Mouse (Mus musculus): ENCODE results near the gene Slc25a41. TPM values are rescaled to one million over a fixed set of nuclear protein-coding genes. Genes with fewer than 3 reads are reported as not detected.

The Slc25a41 gene
- polyA plus RNA-seq, 1 experiment from 2014 or later: not detected

- no peaks in the 10 kb centered on the region for H3K27me3 ChIP-seq (ENCODE audit: control insufficient read depth, insufficient read depth, low read length)
- peak overlapping the region; percentile 80 for H3K4me2 ChIP-seq (ENCODE audit: low read depth, low read length)
- H3K36me3 ChIP-seq (ENCODE audit: control insufficient read depth, insufficient read depth, low read length): peaks cover 21% of the 10 kb centered on the region
- peak overlapping the region; percentile 73 for H3K9ac ChIP-seq (replicated peaks; ENCODE audit: low read depth, low read length)
- H3K4me1 ChIP-seq (ENCODE audit: control insufficient read depth, insufficient read depth, low read length): 0 out of 2 replicates have a peak, but pooled peaks cover 6% of the 10 kb centered on the region
- no peaks in the 10 kb centered on the region for H3K9me3 ChIP-seq (ENCODE audit: control insufficient read depth, low read length)
- no peak overlapping the region for H3K27ac ChIP-seq (ENCODE audit: low read depth, low read length)
- peak overlapping the region; percentile 85 for H3K4me3 ChIP-seq (ENCODE audit: low read depth, low read length)
- WGBS: 90% methylated on average over 2 of the region's 2 CpGs
- no peak for ATAC-seq (ENCODE audit: low read depth)
These were observed 50.5 kb downstream of the Slc25a41 start for GRCm38 (mm10) chr17:56990966-56991365.

DNA sequence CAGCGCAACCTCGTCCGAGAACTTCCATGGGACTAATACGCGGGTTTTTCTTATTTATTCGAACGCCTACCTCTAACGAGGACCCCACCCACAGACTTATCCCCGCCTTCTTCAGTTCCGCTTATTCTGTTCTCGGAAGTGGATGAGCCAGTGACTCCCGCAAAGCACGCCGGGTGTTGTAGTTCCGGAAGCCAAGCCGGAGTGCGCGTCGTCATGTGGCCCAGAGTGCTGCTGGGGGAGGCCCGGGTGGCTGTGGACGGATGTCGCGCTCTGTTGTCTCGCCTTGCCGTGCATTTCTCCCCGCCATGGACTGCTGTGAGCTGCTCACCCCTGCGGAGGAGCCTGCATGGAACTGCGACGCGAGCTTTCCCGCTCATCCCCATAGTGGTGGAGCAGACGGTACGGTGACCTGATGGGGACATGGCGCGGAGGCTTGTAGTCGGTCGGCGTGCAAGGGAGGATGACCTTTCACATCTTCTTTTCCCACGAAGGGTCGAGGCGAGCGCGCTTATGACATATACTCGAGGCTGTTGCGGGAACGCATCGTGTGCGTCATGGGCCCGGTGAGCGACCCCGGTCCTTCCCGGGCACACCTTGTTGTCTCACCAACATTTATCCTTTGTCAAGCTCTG lies 51.2 kb downstream of the Slc25a41 start, which contains the start of gene Clpp:
Gene Clpp (plus strand): TSS at position 191 of the 632 bp plus-strand sequence.
- H3K4me3 ChIP-seq (ENCODE audit: low read depth, low read length): peak within 1 kb of the TSS; percentile 85
- H3K9ac ChIP-seq (replicated peaks; ENCODE audit: low read depth, low read length): peak within 1 kb of the TSS; percentile 73
- H3K9me3 ChIP-seq (ENCODE audit: control insufficient read depth, low read length): no peaks in the 10 kb centered on the region
- peak within 1 kb of the TSS; percentile 80 for H3K4me2 ChIP-seq (ENCODE audit: low read depth, low read length)
- peak within 1 kb of the TSS; percentile 84 for H3K27ac ChIP-seq (ENCODE audit: low read depth, low read length)
- WGBS: 1% methylated on average over 52 of the region's 52 CpGs
- ATAC-seq (ENCODE audit: low read depth): peak; percentile 97
- 0 out of 2 replicates have a peak, but pooled peaks cover 6% of the 10 kb centered on the region for H3K4me1 ChIP-seq (ENCODE audit: control insufficient read depth, insufficient read depth, low read length)
- no peaks in the 10 kb centered on the region for H3K27me3 ChIP-seq (ENCODE audit: control insufficient read depth, insufficient read depth, low read length)
- H3K36me3 ChIP-seq (ENCODE audit: control insufficient read depth, insufficient read depth, low read length): peaks cover 20% of the 10 kb centered on the region

GRCm38 (mm10) chr17:56989467-56990114 lies 51.9 kb downstream of the Slc25a41 start:
- H3K4me3 ChIP-seq (ENCODE audit: low read depth, low read length): peak overlapping the region; percentile 85
- 4% methylated on average over 25 of the region's 25 CpGs for WGBS
- H3K27me3 ChIP-seq (ENCODE audit: control insufficient read depth, insufficient read depth, low read length): no peaks in the 10 kb centered on the region
- H3K4me1 ChIP-seq (ENCODE audit: control insufficient read depth, insufficient read depth, low read length): 0 out of 2 replicates have a peak, but pooled peaks cover 6% of the 10 kb centered on the region
- H3K9ac ChIP-seq (replicated peaks; ENCODE audit: low read depth, low read length): peak overlapping the region; percentile 73
- H3K36me3 ChIP-seq (ENCODE audit: control insufficient read depth, insufficient read depth, low read length): peaks cover 16% of the 10 kb centered on the region
- peak overlapping the region; percentile 80 for H3K4me2 ChIP-seq (ENCODE audit: low read depth, low read length)
- ATAC-seq (ENCODE audit: low read depth): peak; percentile 95
- H3K9me3 ChIP-seq (ENCODE audit: control insufficient read depth, low read length): no peaks in the 10 kb centered on the region
- H3K27ac ChIP-seq (ENCODE audit: low read depth, low read length): peak overlapping the region; percentile 84

DNA sequence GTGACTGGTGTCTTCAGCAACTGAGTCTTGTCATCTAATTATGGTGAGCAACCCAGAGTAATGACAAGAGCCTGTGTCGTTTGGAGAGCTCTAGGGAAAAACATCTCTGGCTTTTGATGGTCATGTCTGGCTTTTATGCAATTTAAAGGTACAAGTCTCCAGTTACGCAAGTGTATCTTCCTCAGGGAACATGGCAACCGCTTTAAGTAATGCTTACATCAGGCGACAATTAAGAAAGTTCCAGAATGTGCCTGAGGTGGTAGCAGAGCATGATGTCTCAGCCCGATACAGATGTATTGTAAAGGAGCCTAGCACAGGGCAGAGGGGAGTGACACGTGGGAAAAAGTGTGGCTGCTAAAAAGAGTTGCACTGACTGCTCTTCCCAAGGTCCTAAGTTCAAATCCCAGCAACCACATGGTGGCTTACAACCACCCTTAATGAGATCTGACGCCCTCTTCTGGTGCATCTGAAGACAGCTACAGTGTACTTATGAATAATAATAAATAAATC lies 52.5 kb downstream of the Slc25a41 start:
- no peak overlapping the region for H3K27ac ChIP-seq (ENCODE audit: low read depth, low read length)
- peak overlapping the region; percentile 80 for H3K4me2 ChIP-seq (ENCODE audit: low read depth, low read length)
- H3K27me3 ChIP-seq (ENCODE audit: control insufficient read depth, insufficient read depth, low read length): no peaks in the 10 kb centered on the region
- peak overlapping the region; percentile 85; the same call in 1 of the 2 replicates for H3K4me3 ChIP-seq (ENCODE audit: low read depth, low read length)
- H3K9me3 ChIP-seq (ENCODE audit: control insufficient read depth, low read length): no peaks in the 10 kb centered on the region
- ATAC-seq (ENCODE audit: low read depth): no peak
- H3K9ac ChIP-seq (replicated peaks; ENCODE audit: low read depth, low read length): no peak overlapping the region; the same call in 1 of the 2 replicates
- H3K4me1 ChIP-seq (ENCODE audit: control insufficient read depth, insufficient read depth, low read length): 0 out of 2 replicates have a peak, but pooled peaks cover 6% of the 10 kb centered on the region
- peaks cover 11% of the 10 kb centered on the region for H3K36me3 ChIP-seq (ENCODE audit: control insufficient read depth, insufficient read depth, low read length)
- 73% methylated on average over 7 of the region's 7 CpGs for WGBS

- 86% methylated on average over 7 of the region's 7 CpGs for WGBS
- no peak overlapping the region for H3K4me2 ChIP-seq (ENCODE audit: low read depth, low read length)
These were observed 53.0 kb downstream of the Slc25a41 start for GRCm38 (mm10) chr17:56988441-56988840.

DNA sequence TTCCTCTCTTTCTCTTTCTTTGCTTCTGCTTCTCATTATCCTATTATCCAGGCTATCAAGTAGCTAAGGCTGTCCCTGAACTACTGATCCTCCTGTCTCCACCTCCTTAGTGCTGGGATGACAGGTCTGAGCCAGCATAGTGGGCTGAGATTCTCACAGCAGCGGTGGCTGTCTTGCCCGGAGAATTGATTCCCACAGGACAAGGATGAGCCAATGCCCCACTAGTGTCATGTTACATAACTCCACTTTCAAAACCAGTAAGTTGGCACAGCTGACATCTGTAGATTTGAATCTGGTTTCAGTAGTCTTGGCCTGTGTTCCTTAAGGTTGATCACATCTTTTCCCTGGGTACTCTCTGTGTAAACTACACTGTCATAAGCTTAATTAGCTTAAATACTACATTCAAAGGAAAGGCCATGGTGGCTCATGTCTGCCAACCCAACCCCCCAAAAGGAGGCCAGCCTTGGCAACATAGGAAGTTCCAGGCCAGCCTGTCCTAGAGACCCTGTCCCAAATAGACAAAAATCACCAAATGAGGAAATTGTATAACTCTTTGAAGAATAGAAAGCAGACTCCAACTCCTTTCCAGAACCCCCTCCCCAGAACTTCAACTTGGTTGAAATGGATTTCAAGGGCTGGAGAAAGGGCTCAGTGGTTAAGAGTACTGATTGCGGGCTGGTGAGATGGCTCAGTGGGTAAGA lies 55.2 kb downstream of the Slc25a41 start:
- Histone ChIP-seq H3K4me1 (ENCODE audit: control insufficient read depth, insufficient read depth, low read length) (0 out of 2 replicates have a peak, but pooled peaks cover 6% of the 10 kb centered on the region), H3K9ac (replicated peaks; ENCODE audit: low read depth, low read length) (no peak overlapping the region), H3K4me3 (ENCODE audit: low read depth, low read length) (no peak overlapping the region), H3K27me3 (ENCODE audit: control insufficient read depth, insufficient read depth, low read length) (no peaks in the 10 kb centered on the region), H3K4me2 (ENCODE audit: low read depth, low read length) (no peak overlapping the region), H3K36me3 (ENCODE audit: control insufficient read depth, insufficient read depth, low read length) (no peaks in the 10 kb centered on the region), H3K27ac (ENCODE audit: low read depth, low read length) (no peak overlapping the region), H3K9me3 (ENCODE audit: control insufficient read depth, low read length) (no peaks in the 10 kb centered on the region)
- WGBS: 87% methylated on average over 3 of the region's 3 CpGs
- no peak for ATAC-seq (ENCODE audit: low read depth)

More at GRCm38 (mm10) chr17:56988441-56988840, 53.0 kb downstream of the Slc25a41 start:
- Histone ChIP-seq H3K9ac (replicated peaks; ENCODE audit: low read depth, low read length) (no peak overlapping the region), H3K4me1 (ENCODE audit: control insufficient read depth, insufficient read depth, low read length) (0 out of 2 replicates have a peak, but pooled peaks cover 6% of the 10 kb centered on the region), H3K27me3 (ENCODE audit: control insufficient read depth, insufficient read depth, low read length) (no peaks in the 10 kb centered on the region), H3K27ac (ENCODE audit: low read depth, low read length) (no peak overlapping the region), H3K36me3 (ENCODE audit: control insufficient read depth, insufficient read depth, low read length) (peaks cover 6% of the 10 kb centered on the region; the same call in 1 of the 2 replicates), H3K4me3 (ENCODE audit: low read depth, low read length) (no peak overlapping the region), H3K9me3 (ENCODE audit: control insufficient read depth, low read length) (no peaks in the 10 kb centered on the region)
- no peak for ATAC-seq (ENCODE audit: low read depth)

GRCm38 (mm10) chr17:56985656-56986055 lies 55.8 kb downstream of the Slc25a41 start:
- Histone ChIP-seq H3K27ac (ENCODE audit: low read depth, low read length) (no peak overlapping the region), H3K36me3 (ENCODE audit: control insufficient read depth, insufficient read depth, low read length) (no peaks in the 10 kb centered on the region), H3K27me3 (ENCODE audit: control insufficient read depth, insufficient read depth, low read length) (no peaks in the 10 kb centered on the region), H3K9ac (replicated peaks; ENCODE audit: low read depth, low read length) (no peak overlapping the region), H3K4me2 (ENCODE audit: low read depth, low read length) (no peak overlapping the region), H3K4me1 (ENCODE audit: control insufficient read depth, insufficient read depth, low read length) (0 out of 2 replicates have a peak, but pooled peaks cover under 1% of the 10 kb centered on the region), H3K9me3 (ENCODE audit: control insufficient read depth, low read length) (no peaks in the 10 kb centered on the region), H3K4me3 (ENCODE audit: low read depth, low read length) (no peak overlapping the region)
- whole genome bisulfite sequencing: 63% methylated on average over 3 of the region's 3 CpGs
- ATAC-seq (ENCODE audit: low read depth): no peak

- WGBS: 89% methylated on average over 9 of the region's 9 CpGs
- Histone ChIP-seq H3K4me3 (ENCODE audit: low read depth, low read length) (no peak overlapping the region), H3K36me3 (ENCODE audit: control insufficient read depth, insufficient read depth, low read length) (no peaks in the 10 kb centered on the region), H3K27me3 (ENCODE audit: control insufficient read depth, insufficient read depth, low read length) (no peaks in the 10 kb centered on the region), H3K27ac (ENCODE audit: low read depth, low read length) (no peak overlapping the region), H3K4me1 (ENCODE audit: control insufficient read depth, insufficient read depth, low read length) (no peaks in the 10 kb centered on the region), H3K4me2 (ENCODE audit: low read depth, low read length) (no peak overlapping the region), H3K9ac (replicated peaks; ENCODE audit: low read depth, low read length) (no peak overlapping the region), H3K9me3 (ENCODE audit: control insufficient read depth, low read length) (no peaks in the 10 kb centered on the region)
- no peak for ATAC-seq (ENCODE audit: low read depth)
These were observed 56.6 kb downstream of the Slc25a41 start for GRCm38 (mm10) chr17:56984886-56985285.
